Mouse (Mus musculus): Measurements from ENCODE around the gene Fyb2. TPM values are rescaled to one million over a fixed set of nuclear protein-coding genes. Genes with fewer than 3 reads are reported as not detected.
"Not testable (repeated sequence)": the region's sequence is repeated elsewhere in the genome, so short reads cannot be mapped to it uniquely, and the experiment has no call there.

Fyb2 gene
- polyA plus RNA-seq, 1 experiment, result not detected

DNA sequence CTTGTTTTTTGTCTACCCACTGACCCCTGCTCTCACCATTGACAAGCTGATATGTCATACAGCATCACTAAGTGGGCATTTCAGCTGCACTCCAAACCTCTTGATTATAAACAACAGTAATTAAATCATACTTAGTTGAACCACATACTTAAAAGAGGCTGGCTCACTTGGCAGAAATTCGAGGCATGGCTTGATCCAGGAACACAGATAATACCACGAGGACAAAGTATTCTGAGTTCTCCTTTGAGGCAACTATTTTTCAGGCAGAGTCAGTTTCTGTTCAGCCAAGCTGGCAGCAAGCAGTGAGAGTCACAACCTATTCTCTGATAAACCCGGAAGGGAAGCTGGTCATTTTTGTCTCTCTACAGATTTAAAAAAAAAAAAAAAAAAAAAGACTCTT is 77.4 kb downstream of the Fyb2 start:
- Histone ChIP-seq H3K36me3 (ENCODE audit: control insufficient read depth) (no peaks in the 10 kb centered on the region), H3K4me1 (ENCODE audit: control insufficient read depth) (no peaks in the 10 kb centered on the region)
- TF ChIP-seq GATA1 (IDR thresholded peaks at IDR 0.05; ENCODE audit: low read length) (no peak), TAL1 (IDR thresholded peaks at IDR 0.05; ENCODE audit: low read length) (no peak)

DNA sequence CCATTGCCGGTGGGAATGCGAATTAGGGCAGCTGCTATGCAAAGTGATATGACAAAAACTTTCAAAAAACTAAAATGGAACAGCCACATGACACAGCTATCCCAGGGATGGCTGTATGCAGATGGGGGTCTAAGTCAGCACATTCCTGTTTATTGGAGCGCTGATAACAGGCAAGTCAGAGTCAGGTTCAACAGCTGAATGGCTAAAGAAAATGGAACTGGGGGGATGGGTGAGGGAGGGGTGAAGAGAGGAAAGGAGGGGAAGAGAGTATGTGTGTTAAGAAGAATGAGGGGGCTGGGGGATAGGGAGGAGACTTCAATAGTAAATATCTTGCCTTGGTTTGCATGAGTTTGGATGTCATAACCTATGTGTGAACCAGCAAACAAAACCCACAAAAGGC is 79.0 kb downstream of the Fyb2 start:
- Histone ChIP-seq H3K4me3 (replicated peaks) (no peak overlapping the region), H3K36me3 (ENCODE audit: control insufficient read depth) (no peaks in the 10 kb centered on the region), H3K4me1 (ENCODE audit: control insufficient read depth) (no peaks in the 10 kb centered on the region), H3K9me3 (ENCODE audit: control insufficient read depth, low read length) (peaks cover 3% of the 10 kb centered on the region; the same call in 1 of the 2 replicates), H3K27me3 (ENCODE audit: control insufficient read depth) (no peaks in the 10 kb centered on the region)
- no peak for TF ChIP-seq TAL1 (IDR thresholded peaks at IDR 0.05; ENCODE audit: low read length)
- no peak for TF ChIP-seq GATA1 (IDR thresholded peaks at IDR 0.05; ENCODE audit: low read length)

More for the DNA sequence above, 77.4 kb downstream of the Fyb2 start:
- Histone ChIP-seq H3K27me3 (ENCODE audit: control insufficient read depth) (no peaks in the 10 kb centered on the region), H3K4me3 (replicated peaks) (no peak overlapping the region), H3K9me3 (ENCODE audit: control insufficient read depth, low read length) (peaks cover 3% of the 10 kb centered on the region; the same call in 1 of the 2 replicates)

DNA sequence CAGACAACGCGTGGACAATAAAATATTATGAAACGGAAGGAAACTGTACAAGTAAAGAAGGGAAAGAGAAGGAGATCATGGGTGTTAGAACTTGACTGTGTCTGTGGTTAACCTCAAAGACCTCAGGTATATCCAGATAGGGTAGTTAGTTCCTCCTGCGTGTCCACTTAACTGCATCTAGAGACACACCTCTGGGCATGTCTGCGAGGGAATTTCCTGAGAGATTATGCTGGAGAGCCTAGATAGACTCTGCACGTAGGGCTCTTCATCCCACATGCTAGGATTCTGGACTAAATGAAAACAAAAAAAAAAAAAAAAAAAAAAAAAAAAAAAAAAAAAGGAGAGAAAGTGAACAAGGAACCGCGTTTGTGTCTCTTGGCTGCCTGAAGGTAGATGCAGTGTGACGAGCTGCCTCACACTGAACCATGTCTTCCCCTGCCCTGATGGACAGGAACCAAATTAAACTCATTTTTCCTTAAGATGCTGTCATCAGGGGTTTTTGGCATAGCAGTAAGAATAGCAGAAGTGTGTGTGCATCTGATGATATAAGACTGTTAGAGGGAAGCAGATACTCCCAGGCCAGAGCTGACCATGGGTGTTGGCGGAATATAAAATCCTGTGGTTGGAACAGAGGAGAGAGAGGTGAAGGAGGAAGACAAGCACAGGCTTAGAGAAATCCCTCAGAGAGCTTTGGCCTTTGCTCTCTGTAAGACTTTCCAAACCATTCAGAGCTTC is 80.1 kb downstream of the Fyb2 start:
- Histone ChIP-seq H3K27me3 (ENCODE audit: control insufficient read depth) (no peaks in the 10 kb centered on the region), H3K36me3 (ENCODE audit: control insufficient read depth) (no peaks in the 10 kb centered on the region), H3K4me1 (ENCODE audit: control insufficient read depth) (no peaks in the 10 kb centered on the region), H3K9me3 (ENCODE audit: control insufficient read depth, low read length) (peaks cover 3% of the 10 kb centered on the region; the same call in 1 of the 2 replicates), H3K4me3 (replicated peaks) (no peak overlapping the region)
- TF ChIP-seq TAL1 (IDR thresholded peaks at IDR 0.05; ENCODE audit: low read length) (no peak), GATA1 (IDR thresholded peaks at IDR 0.05; ENCODE audit: low read length) (no peak)

DNA sequence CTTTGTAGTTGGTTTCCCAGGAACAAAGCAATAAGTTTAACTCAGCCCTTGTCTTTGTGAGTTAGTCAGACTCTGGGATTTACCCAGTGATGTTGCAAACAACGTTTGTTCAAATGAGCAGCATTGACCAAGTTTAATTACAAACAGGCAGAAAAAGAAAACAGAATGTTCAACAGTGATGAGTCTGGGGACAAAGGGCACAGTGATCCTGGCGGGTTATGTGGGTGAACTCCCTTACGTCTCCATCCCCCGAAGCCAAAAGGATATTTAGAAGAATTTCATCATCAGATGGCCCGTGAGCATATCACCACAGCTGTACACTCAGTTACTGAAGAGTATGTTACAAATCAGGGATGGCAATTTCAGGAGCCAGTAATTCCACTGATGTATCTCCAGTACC is 86.4 kb downstream of the Fyb2 start:
- H3K36me3 ChIP-seq (ENCODE audit: control insufficient read depth), result no peaks in the 10 kb centered on the region
- no peak overlapping the region for H3K4me3 ChIP-seq (replicated peaks)
- H3K4me1 ChIP-seq (ENCODE audit: control insufficient read depth), result no peaks in the 10 kb centered on the region
- TF ChIP-seq TAL1 (IDR thresholded peaks at IDR 0.05; ENCODE audit: low read length), result no peak
- no peak for TF ChIP-seq GATA1 (IDR thresholded peaks at IDR 0.05; ENCODE audit: low read length)
- H3K27me3 ChIP-seq (ENCODE audit: control insufficient read depth), result no peaks in the 10 kb centered on the region
- no peaks in the 10 kb centered on the region; the same call in 1 of the 2 replicates for H3K9me3 ChIP-seq (ENCODE audit: control insufficient read depth, low read length)

DNA sequence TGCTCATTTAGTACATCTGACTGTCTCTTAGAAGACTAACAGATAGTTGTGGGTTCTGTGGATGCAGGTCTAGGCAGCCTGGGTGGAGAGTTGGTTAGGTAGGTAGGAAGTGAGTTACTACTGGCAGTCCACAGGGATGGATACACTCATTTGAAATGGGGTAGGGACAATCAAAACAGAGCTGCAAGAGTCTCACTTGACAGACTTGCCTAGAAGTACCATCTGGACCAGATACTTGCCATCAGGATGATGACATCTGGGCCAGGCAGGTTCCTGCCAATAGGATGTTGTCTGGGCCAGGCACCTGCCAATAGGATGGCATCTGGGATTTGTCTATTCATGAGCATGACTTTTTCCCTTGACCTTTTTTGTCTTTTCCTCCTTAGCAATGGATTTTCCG is 88.5 kb downstream of the Fyb2 start:
- no peaks in the 10 kb centered on the region for H3K36me3 ChIP-seq (ENCODE audit: control insufficient read depth)
- no peak overlapping the region for H3K4me3 ChIP-seq (replicated peaks)
- H3K9me3 ChIP-seq (ENCODE audit: control insufficient read depth, low read length), result no peaks in the 10 kb centered on the region
- H3K4me1 ChIP-seq (ENCODE audit: control insufficient read depth), result no peaks in the 10 kb centered on the region
- TF ChIP-seq GATA1 (IDR thresholded peaks at IDR 0.05; ENCODE audit: low read length) (no peak), TAL1 (IDR thresholded peaks at IDR 0.05; ENCODE audit: low read length) (no peak)
- no peaks in the 10 kb centered on the region for H3K27me3 ChIP-seq (ENCODE audit: control insufficient read depth)

DNA sequence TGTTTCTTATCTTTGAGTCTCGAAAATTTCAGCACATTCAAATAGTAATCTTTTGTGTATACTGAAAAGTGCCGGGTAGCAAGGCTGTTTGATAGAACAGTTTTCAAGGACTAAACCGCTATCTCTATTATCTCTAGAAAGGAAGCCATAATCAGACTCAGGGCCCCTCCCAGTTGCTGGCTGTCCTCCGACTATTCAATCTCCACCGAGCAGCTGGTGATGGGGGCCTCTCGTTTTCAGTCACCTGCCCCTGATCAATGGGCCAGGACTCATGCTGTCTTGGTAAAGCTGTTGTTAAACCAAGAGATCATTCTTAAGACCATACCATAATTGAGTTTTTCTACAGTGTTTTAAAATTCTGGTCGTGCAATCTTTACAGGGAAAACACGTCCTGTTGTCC is 90.9 kb downstream of the Fyb2 start:
- Histone ChIP-seq H3K4me1 (ENCODE audit: control insufficient read depth) (no peaks in the 10 kb centered on the region), H3K9me3 (ENCODE audit: control insufficient read depth, low read length) (no peaks in the 10 kb centered on the region), H3K36me3 (ENCODE audit: control insufficient read depth) (no peaks in the 10 kb centered on the region), H3K4me3 (replicated peaks) (no peak overlapping the region), H3K27me3 (ENCODE audit: control insufficient read depth) (no peaks in the 10 kb centered on the region)
- TF ChIP-seq GATA1 (IDR thresholded peaks at IDR 0.05; ENCODE audit: low read length) (no peak), TAL1 (IDR thresholded peaks at IDR 0.05; ENCODE audit: low read length) (no peak)

DNA sequence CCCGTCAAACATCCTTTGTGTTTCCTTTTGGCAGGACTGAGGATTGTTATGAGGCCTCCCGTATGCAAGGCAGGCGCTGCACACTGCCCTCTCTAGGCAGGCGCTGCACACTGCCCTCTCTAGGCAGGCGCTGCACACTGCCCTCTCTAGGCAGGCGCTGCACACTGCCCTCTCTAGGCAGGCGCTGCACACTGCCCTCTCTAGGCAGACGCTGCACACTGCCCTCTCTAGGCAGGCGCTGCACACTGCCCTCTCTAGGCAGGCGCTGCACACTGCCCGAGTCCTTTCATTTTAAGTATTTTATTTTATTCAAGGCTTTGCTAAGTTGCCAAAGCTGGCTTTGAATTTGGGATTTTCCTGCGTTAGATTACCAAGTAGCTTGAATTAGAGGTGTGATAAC is 91.4 kb downstream of the Fyb2 start:
- not testable (repeated sequence) for H3K9me3 ChIP-seq (ENCODE audit: control insufficient read depth, low read length); H3K27me3 ChIP-seq (ENCODE audit: control insufficient read depth); H3K4me3 ChIP-seq (replicated peaks); H3K36me3 ChIP-seq (ENCODE audit: control insufficient read depth); H3K4me1 ChIP-seq (ENCODE audit: control insufficient read depth)

DNA sequence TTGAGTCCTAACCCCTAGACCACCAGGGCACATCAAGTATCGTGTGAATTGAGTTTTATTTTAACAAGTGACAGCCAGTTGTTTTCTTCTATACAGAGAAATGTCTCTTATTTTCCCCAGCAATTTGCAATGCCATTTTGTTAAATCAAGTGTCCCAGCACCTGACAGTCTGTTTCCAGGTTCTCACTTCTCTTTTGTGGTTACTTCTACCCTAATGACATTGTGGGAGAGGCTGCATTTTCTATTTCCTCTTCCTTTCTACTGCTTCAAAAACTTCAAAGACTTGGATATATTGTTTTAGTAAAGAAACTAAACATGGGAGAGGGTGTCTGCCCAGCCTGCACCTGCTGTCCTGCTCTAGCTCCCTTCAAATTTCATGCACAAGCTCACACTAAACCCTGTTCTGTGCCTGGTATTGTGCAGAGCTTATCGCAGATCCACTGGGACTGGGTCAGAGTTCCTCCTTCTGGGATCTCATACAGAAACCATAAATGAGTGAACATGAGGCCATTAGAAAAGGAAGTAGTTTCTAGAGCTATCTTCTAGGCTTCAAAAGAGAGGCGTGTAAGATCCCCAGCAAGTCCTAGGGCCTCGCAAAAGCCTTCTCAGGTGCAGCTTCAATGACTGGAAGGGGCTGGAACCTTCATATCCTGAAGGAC is 94.2 kb downstream of the Fyb2 start:
- no peaks in the 10 kb centered on the region for H3K4me1 ChIP-seq (ENCODE audit: control insufficient read depth)
- TF ChIP-seq GATA1 (IDR thresholded peaks at IDR 0.05; ENCODE audit: low read length), result no peak
- TF ChIP-seq TAL1 (IDR thresholded peaks at IDR 0.05; ENCODE audit: low read length), result no peak
- H3K36me3 ChIP-seq (ENCODE audit: control insufficient read depth), result no peaks in the 10 kb centered on the region
- no peaks in the 10 kb centered on the region for H3K27me3 ChIP-seq (ENCODE audit: control insufficient read depth)
- no peak overlapping the region for H3K4me3 ChIP-seq (replicated peaks)
- H3K9me3 ChIP-seq (ENCODE audit: control insufficient read depth, low read length), result no peaks in the 10 kb centered on the region

DNA sequence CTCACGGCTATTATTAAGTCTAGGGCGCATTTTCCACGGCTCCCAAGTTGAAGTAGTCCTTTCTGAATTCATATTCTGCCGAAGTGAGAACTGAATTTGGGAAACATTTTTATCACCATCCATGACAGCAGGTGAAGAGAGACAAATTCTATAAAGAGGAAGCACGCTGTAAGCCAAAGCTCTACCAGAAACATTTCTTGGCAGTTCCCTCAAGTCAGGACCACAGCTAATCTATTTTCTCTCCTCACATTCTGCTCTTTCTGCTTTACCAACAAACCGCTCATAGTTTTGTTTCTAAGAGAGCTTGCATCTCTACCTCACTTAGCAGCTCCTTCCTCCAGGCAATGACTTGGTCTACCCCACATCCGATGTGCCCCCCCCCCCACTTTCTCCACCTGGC is 100.5 kb downstream of the Fyb2 start:
- H3K36me3 ChIP-seq (ENCODE audit: control insufficient read depth), result no peaks in the 10 kb centered on the region
- H3K4me3 ChIP-seq (replicated peaks), result no peak overlapping the region
- TF ChIP-seq GATA1 (IDR thresholded peaks at IDR 0.05; ENCODE audit: low read length) (no peak), TAL1 (IDR thresholded peaks at IDR 0.05; ENCODE audit: low read length) (no peak)
- H3K27me3 ChIP-seq (ENCODE audit: control insufficient read depth), result no peaks in the 10 kb centered on the region
- no peaks in the 10 kb centered on the region for H3K4me1 ChIP-seq (ENCODE audit: control insufficient read depth)
- no peaks in the 10 kb centered on the region for H3K9me3 ChIP-seq (ENCODE audit: control insufficient read depth, low read length)
